Mouse (Mus musculus): ENCODE data around the gene Prss34.

DNA sequence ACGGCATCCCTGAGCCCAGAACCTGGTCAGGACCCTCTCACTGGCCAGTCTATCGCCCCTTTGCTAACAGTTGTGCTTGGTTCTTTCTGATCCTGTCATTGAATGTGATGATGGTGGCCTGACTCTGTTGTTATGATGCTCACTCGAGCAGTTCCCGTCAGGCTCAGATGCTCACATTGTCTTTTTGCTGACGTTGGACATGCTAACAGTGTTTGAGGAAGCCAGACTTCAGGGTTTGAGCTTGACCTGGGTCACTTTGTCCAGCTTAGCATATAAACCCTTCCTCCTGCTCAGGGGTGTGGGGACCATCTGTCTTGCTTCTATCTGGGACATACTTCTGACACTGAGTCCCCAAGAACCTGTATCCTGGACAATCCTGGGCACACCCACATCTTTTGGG is 20.2 kb downstream of the Prss34 start, which contains the start of gene Prss29:
- TF ChIP-seq CTCF (IDR thresholded peaks at IDR 0.05; ENCODE audit: borderline replicate concordance, extremely low read depth, insufficient read depth, insufficient read length) (no peak), POLR2A (IDR thresholded peaks at IDR 0.05; ENCODE audit: borderline replicate concordance, extremely low read depth, insufficient read depth, insufficient read length, poor library complexity, severe bottlenecking) (no peak)
